Comparison of ENCODE assay signal across 15 mouse cellular contexts in genomic region chr7:129800461-129800867, GRCm38 (mm10).
A peak's percentile ranks its signal among the peaks of the same experiment; 100 is the strongest.
DNase-seq lines count a peak whose midpoint lies in the region; ATAC-seq and TF ChIP-seq lines count a peak whose summit lies in the region.
"Had no signal": no experiment of that assay in that cellular context is flagged by ENCODE, and none has a peak within 500 bp of the region (broad histone marks: within the 10 kb centered on the region; RNA-seq: fewer than 3 reads in every experiment).

No protein-coding gene starts in this region.

- TF ChIP-seq CTCF in thymus, adult 2 months (IDR thresholded peaks at IDR 0.05; ENCODE audit: borderline replicate concordance, control insufficient read depth, extremely low read depth, insufficient read depth, low read length, poor library complexity) = no peak

- H3K27ac ChIP-seq in embryonic facial prominence, embryonic 15.5 days (replicated peaks) = 0 out of 2 replicates have a peak overlapping the region, but pooled peaks have one; percentile 2
- peak overlapping the region; percentile 30 for H3K27ac ChIP-seq in thymus, adult 2 months (ENCODE audit: control insufficient read depth, insufficient read depth, low read length)
- H3K27ac ChIP-seq: macrophage; midbrain, embryonic 12.5 days had no signal

- peaks cover 3% of the 10 kb centered on the region for H3K4me1 ChIP-seq in embryonic facial prominence, embryonic 15.5 days
- peaks cover 16% of the 10 kb centered on the region for H3K4me1 ChIP-seq in thymus, adult 2 months (replicated peaks; ENCODE audit: control insufficient read depth, insufficient read depth, low read length)

- H3K36me3 ChIP-seq in embryonic facial prominence, embryonic 15.5 days = no peaks in the 10 kb centered on the region
- H3K36me3 ChIP-seq in thymus, adult 2 months (ENCODE audit: control insufficient read depth, insufficient read depth, low read length) = no peaks in the 10 kb centered on the region
- H3K36me3 ChIP-seq: midbrain, embryonic 12.5 days had no signal

- no peaks in the 10 kb centered on the region for H3K9me3 ChIP-seq in embryonic facial prominence, embryonic 15.5 days (replicated peaks)
- H3K9me3 ChIP-seq: midbrain, embryonic 12.5 days had no signal

- no peak overlapping the region for H3K4me2 ChIP-seq in embryonic facial prominence, embryonic 15.5 days (replicated peaks)
- H3K4me2 ChIP-seq: midbrain, embryonic 12.5 days had no signal

- no peak overlapping the region for H3K4me3 ChIP-seq in embryonic facial prominence, embryonic 15.5 days (replicated peaks)
- no peak overlapping the region for H3K4me3 ChIP-seq in thymus, adult 2 months (ENCODE audit: control insufficient read depth, insufficient read depth, low read length)
- H3K4me3 ChIP-seq: midbrain, embryonic 12.5 days; myocyte had no signal

- no peak for ATAC-seq in embryonic facial prominence, embryonic 15.5 days (ENCODE audit: insufficient number of reproducible peaks, low FRiP score, low TSS enrichment, low read depth)
- ATAC-seq: hindbrain, embryonic 16.5 days had no signal

- DNase-seq in kidney, postnatal 4 days = peak; percentile 37 to 39
- no peak for DNase-seq in kidney, adult 8-10 months
- DNase-seq in CD4-positive helper T cell, adult 2 months (ENCODE audit: low read depth, low spot score) = peak; percentile 12
- DNase-seq in thymus, adult 2 months = peak; percentile 55
- DNase-seq in layer of hippocampus, adult 8-10 months (ENCODE audit: low spot score in 2 of 2) = no peak
- no peak for DNase-seq in adrenal gland, postnatal 4 days (ENCODE audit: low spot score in 2 of 2)
- DNase-seq in heart, postnatal 14 days = no peak
- DNase-seq: adrenal gland, postnatal 36 days; cerebellum, postnatal 25 days; gastrocnemius, postnatal 14 days had no signal

- TF ChIP-seq POLR2A in thymus, adult 2 months (IDR thresholded peaks at IDR 0.05; ENCODE audit: control insufficient read depth, extremely low read depth, insufficient read depth, low read length, poor library complexity) = no peak

- no peaks in the 10 kb centered on the region for H3K27me3 ChIP-seq in embryonic facial prominence, embryonic 15.5 days
- no peaks in the 10 kb centered on the region for H3K27me3 ChIP-seq in thymus, adult 2 months (ENCODE audit: control insufficient read depth, insufficient read depth, low read length)

- intact Hi-C loops in heart, postnatal 14 days (cut with DNase I) = no loop called here

- 38% methylated on average over 6 of the region's 6 CpGs for WGBS in embryonic facial prominence, embryonic 15.5 days
- 25% methylated on average over 6 of the region's 6 CpGs for WGBS in thymus, adult 2 months

- H3K9ac ChIP-seq in embryonic facial prominence, embryonic 15.5 days = no peak overlapping the region
- H3K9ac ChIP-seq: midbrain, embryonic 12.5 days had no signal

Comparison
In these comparisons a context has a peak if more than half of its experiments do, and no peak if none do; other contexts are left out.
1. DNase-seq: peak in kidney, postnatal 4 days (2 of 2), CD4-positive helper T cell, adult 2 months (single experiment) and thymus, adult 2 months (single experiment); none in kidney, adult 8-10 months (0 of 2), layer of hippocampus, adult 8-10 months (0 of 2), adrenal gland, postnatal 4 days (0 of 2) and heart, postnatal 14 days (0 of 2).